Mouse (Mus musculus) lung, postnatal 0 days (tissue): ENCODE data around the gene Mmp14.

Experiments used
- CTCF ChIP-seq: IDR thresholded peaks from 2 replicates; pipeline ENCODE4 v1.5.1; 2016; ENCODE audit warnings: antibody characterized with exemption, mild to moderate bottlenecking
- EP300 ChIP-seq: IDR thresholded peaks from 2 replicates; pipeline ENCODE4 v1.6.1; 2016; ENCODE audit warnings: antibody characterized with exemption, mild to moderate bottlenecking, control low read depth

DNA sequence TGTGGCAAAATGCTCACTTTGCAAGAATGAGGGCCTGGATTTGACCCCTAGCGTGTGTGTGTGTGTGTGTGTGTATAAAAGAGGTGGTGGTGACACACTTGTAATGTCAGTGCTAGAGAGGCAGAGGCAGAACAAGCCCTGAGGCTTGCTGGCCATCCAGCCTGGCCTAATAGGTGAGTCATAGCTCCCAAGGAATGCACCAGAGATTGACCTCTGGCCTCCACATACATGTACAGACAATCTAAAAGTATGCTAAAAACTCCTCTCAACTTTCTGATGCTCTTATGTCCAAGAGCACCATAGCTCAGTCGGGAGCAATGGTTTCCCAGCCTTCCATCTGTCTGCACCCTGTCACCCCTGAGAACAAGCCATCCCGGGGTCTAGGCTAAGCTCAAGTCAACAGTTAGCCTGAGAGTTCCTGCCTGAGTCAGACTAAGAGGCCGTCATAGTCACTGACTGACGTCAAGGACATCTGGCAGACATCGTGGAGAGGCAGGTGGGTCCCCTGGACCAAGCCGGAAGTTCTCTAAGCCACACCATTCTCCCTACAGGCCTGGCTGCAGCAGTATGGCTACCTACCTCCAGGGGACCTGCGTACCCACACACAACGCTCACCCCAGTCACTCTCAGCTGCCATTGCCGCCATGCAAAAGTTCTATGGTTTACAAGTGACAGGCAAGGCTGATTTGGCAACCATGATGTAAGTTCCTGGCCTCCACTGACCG, 3.9 kb downstream of the Mmp14 start:
- TF ChIP-seq CTCF (0 out of 2 replicates have a peak, but pooled peaks have one; percentile 2), EP300 (0 out of 2 replicates have a peak, but pooled peaks have one; percentile 10)
